Mouse (Mus musculus): ENCODE data around the gene Ascl3.

DNA sequence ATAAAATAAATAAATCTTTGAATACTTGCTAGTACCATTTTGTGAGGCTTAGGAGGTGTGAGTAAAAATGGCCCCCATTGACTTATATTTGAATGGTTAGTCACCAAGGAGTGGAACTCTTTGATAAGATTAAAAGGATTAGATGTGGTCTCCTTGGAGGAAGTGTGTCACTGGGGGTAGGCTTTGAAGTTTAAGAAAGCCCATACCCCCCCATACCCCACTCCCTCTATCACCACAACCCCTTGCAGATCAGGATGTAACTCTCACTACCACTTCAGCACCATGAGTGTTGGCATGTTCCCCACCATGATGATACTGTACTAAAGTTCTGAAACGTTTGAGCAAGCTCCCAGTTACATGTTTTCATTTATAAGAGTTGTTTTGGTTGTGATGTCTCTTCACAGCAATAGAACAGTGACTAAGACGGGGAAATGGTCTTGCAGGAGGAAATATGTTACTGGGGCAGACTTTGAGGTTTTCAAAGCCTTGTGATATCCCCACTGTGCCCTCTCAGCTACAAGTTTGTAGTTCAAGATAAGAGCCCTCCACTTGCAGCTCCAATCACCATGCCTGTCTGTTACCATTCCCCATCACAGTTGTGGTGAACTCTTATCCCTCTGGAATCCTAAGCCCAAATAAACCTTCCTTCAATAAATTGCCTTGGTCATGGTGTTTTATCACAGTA lies 37.3 kb upstream of the Ascl3 start:
- no peak for TF ChIP-seq GATA1 (IDR thresholded peaks at IDR 0.05; ENCODE audit: borderline replicate concordance, low read length)
- no peak for TF ChIP-seq FLI1 (IDR thresholded peaks at IDR 0.05; ENCODE audit: low read length)

Data from megakaryocyte, embryonic 14.5 days (primary cell).